Mouse (Mus musculus) liver, adult 2 months (tissue): Measurements from ENCODE around the gene G430095P16Rik.

Experiments used
- CTCF ChIP-seq: fragments of 200-500 bp; IDR thresholded peaks from 2 replicates; pipeline ENCODE4 v1.5.1; 2011; ENCODE audit warnings: low read depth, low read length, control low read depth
- POLR2A ChIP-seq: fragments of 200-500 bp; IDR thresholded peaks from 2 replicates; pipeline ENCODE4 v1.6.1; 2011; ENCODE audit warnings: low read length, control low read depth; ENCODE audit not compliant: insufficient read depth; ENCODE audit errors: extremely low read depth

DNA sequence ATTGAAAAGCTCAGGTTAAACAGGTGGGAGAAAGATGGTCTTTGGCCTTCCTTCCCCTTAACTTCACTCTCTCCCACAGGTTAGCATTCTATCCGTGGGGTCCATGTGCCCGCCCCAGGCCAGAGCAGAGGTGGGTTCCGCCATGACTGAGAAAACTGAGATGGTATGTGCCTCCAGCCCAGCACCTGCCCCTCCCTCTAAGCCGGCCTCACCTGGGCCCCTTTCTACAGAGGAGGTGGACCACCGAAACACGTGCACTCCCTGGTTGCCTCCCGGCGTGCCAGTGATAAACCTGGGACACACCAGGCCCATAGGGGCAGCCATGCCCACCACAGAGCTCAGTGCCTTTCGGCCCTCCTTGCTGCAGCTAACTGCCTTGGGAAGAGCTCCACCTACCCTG is 20.2 kb upstream of the G430095P16Rik start:
- no peak for TF ChIP-seq POLR2A
- no peak for TF ChIP-seq CTCF
